Mouse (Mus musculus): ENCODE results near the gene St5.

DNA sequence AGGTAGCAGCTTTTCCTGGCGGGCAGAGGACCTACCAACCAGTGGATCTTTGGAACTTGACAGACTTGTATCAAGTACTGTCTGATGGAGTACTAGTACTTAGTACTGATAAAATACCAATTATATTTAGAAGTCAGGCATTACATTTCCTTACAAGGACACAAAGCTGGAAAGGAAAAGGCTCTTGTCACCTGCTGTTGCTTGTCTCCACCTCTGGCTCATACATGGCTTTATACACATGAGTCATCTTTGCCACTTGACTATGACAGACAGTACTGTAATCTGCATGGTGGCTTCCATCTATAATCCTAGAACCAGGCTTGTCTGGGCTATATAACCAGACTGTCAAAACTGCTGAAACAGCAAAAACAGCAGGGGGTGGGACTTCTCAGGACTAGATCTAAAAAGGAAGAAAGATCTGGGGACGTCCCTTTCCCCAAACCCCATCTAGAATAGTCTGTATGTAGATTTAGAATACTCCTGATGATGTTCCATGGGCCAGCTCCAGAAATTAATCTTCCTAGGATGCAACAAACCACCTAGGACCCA lies 10.1 kb upstream of the St5 start:
- TF ChIP-seq CTCF (IDR thresholded peaks at IDR 0.05; ENCODE audit: low read depth, low read length) (no peak), POLR2A (IDR thresholded peaks at IDR 0.05; ENCODE audit: borderline replicate concordance, low read depth, low read length) (no peak)

All from bone marrow macrophage, adult 2 months (primary cell).